Mouse (Mus musculus) ES-Bruce4 (cell line): ENCODE data around the gene Kmt2d.

Experiments
- CTCF ChIP-seq: IDR thresholded peaks from one replicate; pipeline ENCODE4 v1.8.1; 2011; ENCODE audit warnings: low read depth, low read length
- EP300 ChIP-seq: IDR thresholded peaks from 2 replicates; pipeline ENCODE4 v1.6.1; 2011; ENCODE audit warnings: low read depth, low read length; ENCODE audit not compliant: insufficient read depth
- POLR2A ChIP-seq: IDR thresholded peaks from one replicate; pipeline ENCODE4 v1.8.1; 2011; ENCODE audit warnings: low read length; ENCODE audit not compliant: insufficient read depth

- TF ChIP-seq CTCF (no peak), POLR2A (no peak), EP300 (no peak)
These were observed 72.1 kb downstream of the Kmt2d start for GRCm38 (mm10) chr15:98798903-98799302.
